Mouse (Mus musculus) heart, postnatal 0 days (tissue): ENCODE results near the gene Gm12258.

Experiments used
- CTCF ChIP-seq: IDR thresholded peaks from 2 replicates; pipeline ENCODE4 v1.5.1; 2016; ENCODE audit warnings: antibody characterized with exemption, control low read depth, low read depth
- EP300 ChIP-seq: IDR thresholded peaks from 2 replicates; pipeline ENCODE4 v1.6.1; 2016; ENCODE audit warnings: antibody characterized with exemption, low read depth

GRCm38 (mm10) chr11:58846919-58847461 is at the start of gene Gm12258:
- TF ChIP-seq CTCF = no peak
- TF ChIP-seq EP300 = peak; percentile 53; the same call in 1 of the 2 replicates
